Mouse (Mus musculus): ENCODE results near the gene Impg1.
"Not testable (repeated sequence)": the region's sequence is repeated elsewhere in the genome, so short reads cannot be mapped to it uniquely, and the experiment has no call there.

Gene Impg1

GRCm38 (mm10) chr9:80344451-80345000 is 120.8 kb downstream of the Impg1 start:
- no peak for DNase-seq (ENCODE audit: extremely low spot score, low spot score)

- no peak for DNase-seq (ENCODE audit: extremely low spot score, low spot score)
Observed at GRCm38 (mm10) chr9:80342520-80342919, 122.8 kb downstream of the Impg1 start.

- no peak for DNase-seq (ENCODE audit: extremely low spot score, low spot score)
Observed at GRCm38 (mm10) chr9:80341756-80342155, 123.5 kb downstream of the Impg1 start.

- no peak for DNase-seq (ENCODE audit: extremely low spot score, low spot score)
Observed at GRCm38 (mm10) chr9:80340927-80341326, 124.4 kb downstream of the Impg1 start.

- DNase-seq (ENCODE audit: extremely low spot score, low spot score): no peak
Observed at GRCm38 (mm10) chr9:80338026-80338425, 127.3 kb downstream of the Impg1 start.

GRCm38 (mm10) chr9:80335660-80336357 is 129.5 kb downstream of the Impg1 start:
- DNase-seq (ENCODE audit: extremely low spot score, low spot score): no peak

GRCm38 (mm10) chr9:80333998-80334605 is 131.2 kb downstream of the Impg1 start:
- DNase-seq (ENCODE audit: extremely low spot score, low spot score): no peak

GRCm38 (mm10) chr9:80333466-80333865 is 131.8 kb downstream of the Impg1 start:
- DNase-seq (ENCODE audit: extremely low spot score, low spot score): no peak

GRCm38 (mm10) chr9:80332153-80332552 is 133.1 kb downstream of the Impg1 start:
- peak; percentile 39 for DNase-seq (ENCODE audit: extremely low spot score, low spot score)

- DNase-seq (ENCODE audit: extremely low spot score, low spot score): not testable (repeated sequence)
Observed at GRCm38 (mm10) chr9:80321051-80321887, 144.0 kb downstream of the Impg1 start.

GRCm38 (mm10) chr9:80318027-80318426 is 147.3 kb downstream of the Impg1 start:
- DNase-seq (ENCODE audit: extremely low spot score, low spot score): no peak

- DNase-seq (ENCODE audit: extremely low spot score, low spot score): no peak
Observed at GRCm38 (mm10) chr9:80315922-80316321, 149.4 kb downstream of the Impg1 start.

- DNase-seq (ENCODE audit: extremely low spot score, low spot score): no peak
Observed at GRCm38 (mm10) chr9:80313610-80314009, 151.7 kb downstream of the Impg1 start.

- no peak for DNase-seq (ENCODE audit: extremely low spot score, low spot score)
Observed at GRCm38 (mm10) chr9:80307629-80308028, 157.7 kb downstream of the Impg1 start.

- DNase-seq (ENCODE audit: extremely low spot score, low spot score): no peak
Observed at GRCm38 (mm10) chr9:80306853-80307252, 158.4 kb downstream of the Impg1 start.

GRCm38 (mm10) chr9:80306390-80306789 is 158.9 kb downstream of the Impg1 start:
- DNase-seq (ENCODE audit: extremely low spot score, low spot score): no peak

- no peak for DNase-seq (ENCODE audit: extremely low spot score, low spot score)
Observed at GRCm38 (mm10) chr9:80303518-80303917, 161.8 kb downstream of the Impg1 start.

- DNase-seq (ENCODE audit: extremely low spot score, low spot score): no peak
Observed at GRCm38 (mm10) chr9:80299031-80299430, 166.2 kb downstream of the Impg1 start.

GRCm38 (mm10) chr9:80296086-80296485 is 169.2 kb downstream of the Impg1 start:
- DNase-seq (ENCODE audit: extremely low spot score, low spot score): no peak

GRCm38 (mm10) chr9:80293056-80293584 is 172.2 kb downstream of the Impg1 start:
- DNase-seq (ENCODE audit: extremely low spot score, low spot score): no peak

GRCm38 (mm10) chr9:80286845-80287244 is 178.4 kb downstream of the Impg1 start:
- DNase-seq (ENCODE audit: extremely low spot score, low spot score): no peak
